Comparison of ENCODE assay signal across 35 mouse cellular contexts in genomic region chr12:64343745-64344144, GRCm38 (mm10).
"Had no signal": no experiment of that assay in that cellular context is flagged by ENCODE, and none has a peak within 500 bp of the region (broad histone marks: within the 10 kb centered on the region; RNA-seq: fewer than 3 reads in every experiment).

No protein-coding gene starts in this region.

- H3K4me2 ChIP-seq: heart, embryonic 11.5 days; heart, embryonic 12.5 days; heart, embryonic 13.5 days; heart, embryonic 15.5 days; hindbrain, embryonic 12.5 days; hindbrain, embryonic 13.5 days; hindbrain, embryonic 14.5 days; hindbrain, embryonic 15.5 days; intestine, embryonic 15.5 days; kidney, embryonic 15.5 days had no signal

- H3K4me1 ChIP-seq: heart, embryonic 10.5 days; heart, embryonic 12.5 days; heart, embryonic 13.5 days; heart, embryonic 15.5 days; hindbrain, embryonic 10.5 days; hindbrain, embryonic 12.5 days; hindbrain, embryonic 13.5 days; hindbrain, embryonic 15.5 days; intestine, embryonic 15.5 days; kidney, embryonic 15.5 days had no signal

- H3K27ac ChIP-seq: heart, adult 2 months; heart, embryonic 10.5 days; heart, embryonic 13.5 days; heart, embryonic 15.5 days; hindbrain, embryonic 10.5 days; hindbrain, embryonic 12.5 days; hindbrain, embryonic 13.5 days; hindbrain, embryonic 14.5 days; hindbrain, embryonic 15.5 days; hindbrain, postnatal 0 days; intestine, embryonic 15.5 days; kidney, embryonic 15.5 days; kidney, postnatal 0 days; layer of hippocampus, adult 2 months had no signal

- DNase-seq: heart, adult 2 months; heart, postnatal 10 days; heart, postnatal 14 days; heart, postnatal 36 days; heart, postnatal 4 days; kidney, adult 11 months; kidney, adult 18-20 months; kidney, adult 2 months; kidney, adult 8-10 months; kidney, adult 9 months; kidney, postnatal 10 days; kidney, postnatal 14 days; kidney, postnatal 25 days; kidney, postnatal 36 days; kidney, postnatal 4 days; layer of hippocampus, adult 9-11 months had no signal

- H3K4me3 ChIP-seq: heart, adult 2 months; heart, embryonic 10.5 days; heart, embryonic 12.5 days; heart, embryonic 13.5 days; heart, embryonic 15.5 days; hindbrain, embryonic 10.5 days; hindbrain, embryonic 12.5 days; hindbrain, embryonic 13.5 days; hindbrain, embryonic 15.5 days; intestine, embryonic 15.5 days; kidney, embryonic 15.5 days; layer of hippocampus, adult 2 months had no signal

- H3K9ac ChIP-seq: heart, embryonic 12.5 days; heart, embryonic 13.5 days; heart, embryonic 15.5 days; hindbrain, embryonic 12.5 days; hindbrain, embryonic 13.5 days; hindbrain, embryonic 14.5 days; hindbrain, embryonic 15.5 days; intestine, embryonic 15.5 days; kidney, embryonic 15.5 days had no signal

- H3K36me3 ChIP-seq: heart, embryonic 10.5 days; heart, embryonic 12.5 days; heart, embryonic 13.5 days; heart, embryonic 15.5 days; hindbrain, embryonic 10.5 days; hindbrain, embryonic 12.5 days; hindbrain, embryonic 13.5 days; hindbrain, embryonic 15.5 days; intestine, embryonic 15.5 days; kidney, embryonic 15.5 days had no signal

- H3K9me3 ChIP-seq: heart, embryonic 10.5 days; heart, embryonic 12.5 days; heart, embryonic 13.5 days; heart, embryonic 15.5 days; hindbrain, embryonic 10.5 days; hindbrain, embryonic 13.5 days; hindbrain, embryonic 15.5 days; intestine, embryonic 15.5 days had no signal

- ATAC-seq: hindbrain, embryonic 16.5 days; hindbrain, postnatal 0 days; inflammation-experienced regulatory T-cells, adult 6 months; intestine, embryonic 15.5 days; intestine, embryonic 16.5 days; intestine, postnatal 0 days had no signal

- H3K27me3 ChIP-seq: heart, embryonic 12.5 days; heart, embryonic 13.5 days; heart, embryonic 15.5 days; hindbrain, embryonic 12.5 days; hindbrain, embryonic 13.5 days; hindbrain, embryonic 15.5 days; intestine, embryonic 15.5 days; kidney, embryonic 15.5 days had no signal
